Mouse (Mus musculus) small intestine, adult 10 weeks (tissue): ENCODE data around the gene Arl4a. TPM values are rescaled to one million over a fixed set of nuclear protein-coding genes. Genes with fewer than 3 reads are reported as not detected.

Experiments
- polyA plus RNA-seq: library from polyadenylated mRNA; stranded (reverse); fragments of 350-450 nt; fragmentation: Illumina TruSeq; extraction: RNeasy Lipid Tissue Mini Kit (QIAGEN cat#74804); gene quantifications from one replicate; pipeline ENCODE4 v1.2.3, GENCODE M21; 2014; ENCODE audit warnings: low replicate concordance

The Arl4a gene
- 234 TPM for polyA plus RNA-seq

DNA sequence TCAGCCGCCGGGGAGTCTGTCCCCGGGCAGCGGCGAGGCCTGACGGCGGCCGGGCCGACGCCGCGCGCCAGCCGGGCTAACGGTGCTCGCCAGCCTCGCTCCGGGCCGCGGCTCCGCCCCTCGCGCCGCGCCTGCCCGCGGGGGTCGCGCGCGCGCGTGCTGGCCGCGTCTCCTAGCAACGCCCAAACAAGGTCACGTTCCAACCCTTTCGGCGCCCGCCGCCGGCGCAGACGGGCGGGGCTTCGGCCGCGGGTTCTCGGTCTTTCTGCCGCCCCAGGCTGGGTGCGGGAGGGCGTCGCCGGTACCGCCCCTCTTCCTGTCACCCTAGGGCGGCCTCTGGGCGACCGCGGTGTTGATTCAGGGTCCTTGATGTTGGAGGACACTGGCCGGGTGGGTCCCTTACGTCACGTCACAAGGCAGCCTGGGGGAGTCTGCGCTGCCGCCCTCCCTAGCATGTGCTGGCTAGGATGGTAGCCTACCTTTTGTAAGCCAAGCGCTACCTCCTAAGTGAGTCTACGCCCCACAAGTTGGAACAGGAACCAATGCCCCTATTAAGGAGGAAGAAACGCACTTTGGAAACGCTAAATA lies at the start of gene Arl4a:
Arl4a (minus strand) TSS at position 150 of the 588 bp plus-strand sequence.

Other genes with a start within 250 kb of the Arl4a start
- gene Scin, start 96.2 kb upstream of the Arl4a start, polyA plus RNA-seq, result 129 TPM
- gene Lsmem1, start 161.5 kb upstream of the Arl4a start, polyA plus RNA-seq, result not detected
- 548 TPM for gene Ifrd1, start 210.5 kb upstream of the Arl4a start, polyA plus RNA-seq